Mouse (Mus musculus) spleen, postnatal 4 days (tissue): ENCODE data around the gene Gm49721.
"Not testable (repeated sequence)": the region's sequence is repeated elsewhere in the genome, so short reads cannot be mapped to it uniquely, and the experiment has no call there.

Experiments used
- DNase-seq, 2 experiments: peaks; one replicate each; pipeline ENCODE4 v3.0.0; 2022; ENCODE audit warnings: low spot score in 2 of 2

Gene Gm49721

GRCm38 (mm10) chr17:6978287-6979248 is at the start of gene Gm49721:
Gene Gm49721 (plus strand): TSS chr17:6978904.
- peak; percentile 75 to 82 for DNase-seq

GRCm38 (mm10) chr17:6931625-6932024 is 47.1 kb upstream of the Gm49721 start:
- not testable (repeated sequence) for DNase-seq

GRCm38 (mm10) chr17:6942560-6942959 is 36.1 kb upstream of the Gm49721 start:
- not testable (repeated sequence) for DNase-seq

GRCm38 (mm10) chr17:6947637-6947983 is 31.1 kb upstream of the Gm49721 start:
- not testable (repeated sequence) for DNase-seq

- DNase-seq, result peak; percentile 68 to 85
Measured at GRCm38 (mm10) chr17:6947984-6948768, 30.5 kb upstream of the Gm49721 start, which contains the start of gene Rsph3b. Gene Rsph3b (minus strand): TSS chr17:6948682.

GRCm38 (mm10) chr17:6948769-6949228 is 29.9 kb upstream of the Gm49721 start:
- not testable (repeated sequence) for DNase-seq

- not testable (repeated sequence) for DNase-seq
Measured at GRCm38 (mm10) chr17:6958881-6959280, 19.8 kb upstream of the Gm49721 start.

GRCm38 (mm10) chr17:6959543-6960259 is 19.0 kb upstream of the Gm49721 start:
- not testable (repeated sequence) for DNase-seq

GRCm38 (mm10) chr17:6960349-6960748 is 18.4 kb upstream of the Gm49721 start:
- not testable (repeated sequence) for DNase-seq

GRCm38 (mm10) chr17:6960776-6961175 is 17.9 kb upstream of the Gm49721 start, which contains the start of gene Tagap1:
Gene Tagap1 (minus strand): TSS chr17:6961156.
- DNase-seq, result peak; percentile 37 to 75

- DNase-seq, result not testable (repeated sequence)
Measured at GRCm38 (mm10) chr17:6961181-6962000, 17.3 kb upstream of the Gm49721 start.

- peak in 1 of 2 experiments; percentile 63 for DNase-seq
Measured at GRCm38 (mm10) chr17:6962339-6962738, 16.4 kb upstream of the Gm49721 start.

GRCm38 (mm10) chr17:6962936-6963335 is 15.8 kb upstream of the Gm49721 start:
- not testable (repeated sequence) for DNase-seq

- DNase-seq, result not testable (repeated sequence)
Measured at GRCm38 (mm10) chr17:6965364-6965763, 13.3 kb upstream of the Gm49721 start.

- DNase-seq, result not testable (repeated sequence)
Measured at GRCm38 (mm10) chr17:6967673-6968072, 11.0 kb upstream of the Gm49721 start.

GRCm38 (mm10) chr17:6970334-6970733 is 8.4 kb upstream of the Gm49721 start, which contains the start of gene Rnaset2b:
Gene Rnaset2b (plus strand): TSS chr17:6970634.
- not testable (repeated sequence) for DNase-seq

GRCm38 (mm10) chr17:6971238-6971637 is 7.5 kb upstream of the Gm49721 start:
- DNase-seq, result not testable (repeated sequence)

- DNase-seq, result not testable (repeated sequence)
Measured at GRCm38 (mm10) chr17:6972836-6973396, 5.8 kb upstream of the Gm49721 start.

- DNase-seq, result not testable (repeated sequence)
Measured at GRCm38 (mm10) chr17:6974985-6975384, 3.7 kb upstream of the Gm49721 start.

GRCm38 (mm10) chr17:6979380-6979779 is 676 bp downstream of the Gm49721 start:
- DNase-seq, result not testable (repeated sequence)
